Mouse (Mus musculus): ENCODE results near the gene Ubap1l. TPM values are rescaled to one million over a fixed set of nuclear protein-coding genes. Genes with fewer than 3 reads are reported as not detected.
A peak's percentile ranks its signal among the peaks of the same experiment; 100 is the strongest.

The Ubap1l gene
- polyA plus RNA-seq, 1 experiment from 2014 or later, result not detected

GRCm38 (mm10) chr9:65392638-65393364 lies 32.0 kb downstream of the Ubap1l start:
- Histone ChIP-seq H3K9ac (replicated peaks; ENCODE audit: low read length) (no peak overlapping the region), H3K4me3 (ENCODE audit: low read depth, low read length) (no peak overlapping the region), H3K4me2 (ENCODE audit: low read depth, low read length) (no peak overlapping the region), H3K4me1 (ENCODE audit: control insufficient read depth, insufficient read depth, low read length) (no peaks in the 10 kb centered on the region), H3K27me3 (ENCODE audit: control insufficient read depth, insufficient read depth, low read length) (peaks cover 25% of the 10 kb centered on the region), H3K36me3 (replicated peaks; ENCODE audit: control insufficient read depth, insufficient read depth, low read depth, low read length) (no peaks in the 10 kb centered on the region), H3K27ac (replicated peaks; ENCODE audit: low read depth, low read length) (no peak overlapping the region), H3K9me3 (replicated peaks; ENCODE audit: control insufficient read depth, low read length) (no peaks in the 10 kb centered on the region)
- 26% methylated on average over 6 of the region's 6 CpGs for WGBS
- DNase-seq (ENCODE audit: low spot score) (peak; percentile 80), ATAC-seq (replicated peaks; ENCODE audit: insufficient number of reproducible peaks, low FRiP score, low TSS enrichment, low read depth) (no peak)

DNA sequence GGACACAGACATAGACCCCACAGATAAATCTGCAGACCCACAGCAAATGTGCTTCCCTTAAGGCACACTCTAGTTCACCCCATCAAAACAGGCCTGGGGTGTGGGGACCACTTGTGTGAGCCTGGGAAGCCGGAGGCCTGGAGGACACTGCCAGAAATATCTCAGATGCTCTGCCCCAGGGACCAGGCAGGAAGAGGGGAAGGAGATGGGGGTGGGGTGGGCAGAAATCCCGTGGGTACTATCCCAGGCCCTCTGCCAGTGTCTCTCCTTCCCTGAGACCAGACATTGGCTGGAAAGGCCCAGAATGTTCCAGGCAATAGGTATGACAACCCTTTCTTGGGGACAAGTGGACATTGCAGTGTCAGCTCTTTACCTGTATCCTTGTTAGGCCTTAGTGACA lies 32.8 kb downstream of the Ubap1l start:
- Histone ChIP-seq H3K4me1 (ENCODE audit: control insufficient read depth, insufficient read depth, low read length) (no peaks in the 10 kb centered on the region), H3K4me3 (ENCODE audit: low read depth, low read length) (no peak overlapping the region), H3K9ac (replicated peaks; ENCODE audit: low read length) (no peak overlapping the region), H3K36me3 (replicated peaks; ENCODE audit: control insufficient read depth, insufficient read depth, low read depth, low read length) (no peaks in the 10 kb centered on the region), H3K27me3 (ENCODE audit: control insufficient read depth, insufficient read depth, low read length) (peaks cover 25% of the 10 kb centered on the region), H3K27ac (replicated peaks; ENCODE audit: low read depth, low read length) (no peak overlapping the region), H3K4me2 (ENCODE audit: low read depth, low read length) (no peak overlapping the region), H3K9me3 (replicated peaks; ENCODE audit: control insufficient read depth, low read length) (no peaks in the 10 kb centered on the region)
- DNase-seq (ENCODE audit: low spot score) (no peak), ATAC-seq (replicated peaks; ENCODE audit: insufficient number of reproducible peaks, low FRiP score, low TSS enrichment, low read depth) (no peak)
- WGBS, result 32% methylated on average over 2 of the region's 2 CpGs

DNA sequence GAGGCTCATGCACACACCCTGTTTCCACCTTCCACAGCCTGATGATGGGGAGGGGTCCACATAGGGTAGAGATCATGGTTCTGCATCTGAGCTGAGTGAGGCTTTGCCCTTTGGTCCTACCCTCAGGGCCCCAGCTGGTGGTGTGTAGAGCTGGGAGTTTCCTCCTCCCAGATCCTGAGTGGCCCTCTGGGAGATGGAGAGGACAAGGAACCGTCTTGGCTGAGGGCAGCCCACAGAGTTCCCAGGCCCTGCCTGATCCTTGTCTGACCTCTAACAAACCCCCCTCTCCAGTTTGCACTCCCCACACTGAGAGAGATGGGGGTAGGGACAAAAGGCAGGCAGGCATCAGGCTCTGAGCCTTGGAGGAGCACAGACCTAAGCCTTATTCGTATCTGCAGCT lies 33.5 kb downstream of the Ubap1l start:
- no peak overlapping the region for H3K4me2 ChIP-seq (ENCODE audit: low read depth, low read length)
- no peak overlapping the region for H3K9ac ChIP-seq (replicated peaks; ENCODE audit: low read length)
- H3K27me3 ChIP-seq (ENCODE audit: control insufficient read depth, insufficient read depth, low read length), result peaks cover 25% of the 10 kb centered on the region
- no peaks in the 10 kb centered on the region for H3K9me3 ChIP-seq (replicated peaks; ENCODE audit: control insufficient read depth, low read length)
- no peak overlapping the region for H3K4me3 ChIP-seq (ENCODE audit: low read depth, low read length)
- WGBS, result 61% methylated on average over 2 of the region's 2 CpGs
- H3K27ac ChIP-seq (replicated peaks; ENCODE audit: low read depth, low read length), result no peak overlapping the region
- H3K4me1 ChIP-seq (ENCODE audit: control insufficient read depth, insufficient read depth, low read length), result no peaks in the 10 kb centered on the region
- ATAC-seq (replicated peaks; ENCODE audit: insufficient number of reproducible peaks, low FRiP score, low TSS enrichment, low read depth) (no peak), DNase-seq (ENCODE audit: low spot score) (no peak)
- no peaks in the 10 kb centered on the region for H3K36me3 ChIP-seq (replicated peaks; ENCODE audit: control insufficient read depth, insufficient read depth, low read depth, low read length)

DNA sequence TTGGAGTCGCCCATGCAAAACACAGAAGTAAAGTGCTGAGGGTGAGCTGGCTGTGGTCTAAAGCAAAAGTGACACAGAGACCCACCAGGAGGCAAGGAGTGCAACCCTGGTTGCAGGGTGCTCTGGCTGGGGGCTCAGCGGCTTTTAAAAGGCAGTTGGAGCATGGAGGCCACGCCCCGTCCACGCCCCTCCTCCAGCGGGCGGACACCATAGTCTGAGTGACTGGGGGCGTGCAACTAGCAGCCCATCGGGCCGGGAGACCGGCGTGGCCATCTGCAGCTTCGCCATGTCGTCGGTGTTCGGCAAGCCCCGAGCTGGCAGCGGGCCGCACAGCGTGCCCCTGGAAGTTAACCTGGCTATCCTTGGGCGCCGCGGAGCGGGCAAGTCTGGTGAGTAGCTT lies 37.4 kb downstream of the Ubap1l start, which contains the start of gene Rasl12:
Gene Rasl12 (plus strand): TSS at position 228 of the 400 bp plus-strand sequence.
- under 1% methylated on average over 24 of the region's 24 CpGs for WGBS
- no peak within 1 kb of the TSS for H3K27ac ChIP-seq (replicated peaks; ENCODE audit: low read depth, low read length)
- H3K27me3 ChIP-seq (ENCODE audit: control insufficient read depth, insufficient read depth, low read length), result no peaks in the 10 kb centered on the region
- DNase-seq (ENCODE audit: low spot score) (peak; percentile 87), ATAC-seq (replicated peaks; ENCODE audit: insufficient number of reproducible peaks, low FRiP score, low TSS enrichment, low read depth) (peak; percentile 72; the same call in 1 of the 2 replicates)
- H3K4me2 ChIP-seq (ENCODE audit: low read depth, low read length), result peak within 1 kb of the TSS; percentile 80
- H3K36me3 ChIP-seq (replicated peaks; ENCODE audit: control insufficient read depth, insufficient read depth, low read depth, low read length), result no peaks in the 10 kb centered on the region
- H3K9me3 ChIP-seq (replicated peaks; ENCODE audit: control insufficient read depth, low read length), result no peaks in the 10 kb centered on the region
- H3K4me1 ChIP-seq (ENCODE audit: control insufficient read depth, insufficient read depth, low read length), result no peaks in the 10 kb centered on the region
- peak within 1 kb of the TSS; percentile 66 for H3K9ac ChIP-seq (replicated peaks; ENCODE audit: low read length)
- peak within 1 kb of the TSS; percentile 47 for H3K4me3 ChIP-seq (ENCODE audit: low read depth, low read length)

DNA sequence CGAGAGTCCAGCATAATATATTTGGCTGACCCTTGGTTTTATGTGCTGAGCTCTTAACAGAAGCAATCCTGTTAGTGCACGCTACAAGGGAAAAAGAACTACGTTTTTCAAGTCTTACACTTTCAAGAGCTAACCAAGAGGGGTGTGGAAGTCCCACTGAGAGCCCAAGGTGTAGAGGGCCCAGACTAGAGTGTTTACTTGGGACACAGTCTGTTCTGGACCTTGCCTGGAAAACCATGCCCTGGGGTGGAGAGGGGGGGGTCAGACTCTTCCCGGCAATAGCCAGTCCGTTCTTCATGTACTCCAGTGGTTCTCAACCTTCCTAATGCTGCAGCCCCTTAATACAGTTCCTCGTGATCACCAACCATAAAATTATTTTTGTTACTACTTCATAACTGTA lies 39.1 kb downstream of the Ubap1l start:
- Histone ChIP-seq H3K27ac (replicated peaks; ENCODE audit: low read depth, low read length) (no peak overlapping the region), H3K9ac (replicated peaks; ENCODE audit: low read length) (no peak overlapping the region), H3K9me3 (replicated peaks; ENCODE audit: control insufficient read depth, low read length) (no peaks in the 10 kb centered on the region), H3K4me3 (ENCODE audit: low read depth, low read length) (no peak overlapping the region), H3K4me1 (ENCODE audit: control insufficient read depth, insufficient read depth, low read length) (no peaks in the 10 kb centered on the region), H3K36me3 (replicated peaks; ENCODE audit: control insufficient read depth, insufficient read depth, low read depth, low read length) (no peaks in the 10 kb centered on the region), H3K4me2 (ENCODE audit: low read depth, low read length) (no peak overlapping the region), H3K27me3 (ENCODE audit: control insufficient read depth, insufficient read depth, low read length) (no peaks in the 10 kb centered on the region)
- ATAC-seq (replicated peaks; ENCODE audit: insufficient number of reproducible peaks, low FRiP score, low TSS enrichment, low read depth) (no peak), DNase-seq (ENCODE audit: low spot score) (no peak)
- WGBS, result 86% methylated on average over 6 of the region's 6 CpGs

DNA sequence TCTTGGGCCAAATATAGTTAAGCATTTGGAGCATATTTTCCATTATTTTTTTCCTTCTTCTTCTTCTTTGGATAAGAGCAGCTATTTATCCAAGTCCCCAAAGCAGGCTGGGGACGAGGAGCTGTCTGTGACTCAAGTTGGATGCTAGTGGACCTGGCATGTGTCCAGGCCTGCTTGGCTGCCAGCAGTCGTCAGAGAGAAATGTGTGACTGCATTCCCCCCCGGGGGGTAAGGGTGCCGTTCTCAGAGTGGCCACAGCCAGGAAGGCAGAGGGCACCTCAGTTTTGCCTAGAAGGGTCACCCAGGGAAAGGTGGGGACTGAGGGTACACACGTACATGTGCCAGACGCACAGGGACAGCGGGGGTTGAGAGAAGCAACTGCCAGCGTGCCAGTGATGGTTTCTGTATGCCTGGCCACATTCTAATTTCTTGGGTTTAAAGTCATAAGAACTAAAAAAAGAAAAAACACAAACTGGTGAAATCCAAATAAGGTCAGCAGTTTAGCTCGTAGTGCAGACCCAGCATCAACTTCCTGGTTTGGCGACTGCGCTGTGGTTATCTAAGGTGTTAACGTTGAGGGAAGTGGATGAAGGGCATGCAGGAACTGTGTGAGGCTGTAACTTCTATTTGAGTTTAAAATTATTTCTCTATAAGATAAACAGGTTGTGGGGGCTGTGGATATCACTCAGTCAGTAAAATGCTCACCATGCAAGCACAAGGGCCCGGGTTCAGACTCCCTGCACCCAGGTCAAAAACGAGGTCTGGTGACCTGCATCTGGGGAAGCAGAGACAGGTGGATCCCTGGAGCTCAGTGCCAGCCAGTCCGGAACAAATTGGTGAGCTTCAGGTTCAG lies 43.7 kb downstream of the Ubap1l start:
- H3K9me3 ChIP-seq (replicated peaks; ENCODE audit: control insufficient read depth, low read length), result no peaks in the 10 kb centered on the region
- H3K4me3 ChIP-seq (ENCODE audit: low read depth, low read length), result no peak overlapping the region
- no peaks in the 10 kb centered on the region for H3K27me3 ChIP-seq (ENCODE audit: control insufficient read depth, insufficient read depth, low read length)
- H3K9ac ChIP-seq (replicated peaks; ENCODE audit: low read length), result no peak overlapping the region
- no peaks in the 10 kb centered on the region for H3K4me1 ChIP-seq (ENCODE audit: control insufficient read depth, insufficient read depth, low read length)
- H3K4me2 ChIP-seq (ENCODE audit: low read depth, low read length), result no peak overlapping the region
- ATAC-seq (replicated peaks; ENCODE audit: insufficient number of reproducible peaks, low FRiP score, low TSS enrichment, low read depth) (no peak), DNase-seq (ENCODE audit: low spot score) (no peak)
- H3K36me3 ChIP-seq (replicated peaks; ENCODE audit: control insufficient read depth, insufficient read depth, low read depth, low read length), result no peaks in the 10 kb centered on the region
- H3K27ac ChIP-seq (replicated peaks; ENCODE audit: low read depth, low read length), result no peak overlapping the region
- 79% methylated on average over 15 of the region's 15 CpGs for WGBS

DNA sequence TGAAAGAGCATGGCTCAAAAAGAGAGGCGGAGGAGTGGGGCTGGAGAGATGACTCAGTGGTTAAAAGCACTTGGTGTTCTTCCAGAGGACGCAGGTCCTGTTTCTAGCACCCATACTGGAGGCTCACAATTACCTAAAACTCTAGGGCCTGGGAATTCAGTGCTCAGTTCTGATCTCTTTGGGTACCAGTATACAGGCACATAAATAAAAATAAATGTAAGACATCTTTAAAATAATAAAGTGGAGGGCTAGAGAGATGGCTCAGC lies 44.3 kb downstream of the Ubap1l start:
- Histone ChIP-seq H3K36me3 (replicated peaks; ENCODE audit: control insufficient read depth, insufficient read depth, low read depth, low read length) (no peaks in the 10 kb centered on the region), H3K4me3 (ENCODE audit: low read depth, low read length) (no peak overlapping the region), H3K9ac (replicated peaks; ENCODE audit: low read length) (no peak overlapping the region), H3K27me3 (ENCODE audit: control insufficient read depth, insufficient read depth, low read length) (no peaks in the 10 kb centered on the region), H3K4me2 (ENCODE audit: low read depth, low read length) (no peak overlapping the region), H3K27ac (replicated peaks; ENCODE audit: low read depth, low read length) (no peak overlapping the region), H3K4me1 (ENCODE audit: control insufficient read depth, insufficient read depth, low read length) (no peaks in the 10 kb centered on the region), H3K9me3 (replicated peaks; ENCODE audit: control insufficient read depth, low read length) (no peaks in the 10 kb centered on the region)
- ATAC-seq (replicated peaks; ENCODE audit: insufficient number of reproducible peaks, low FRiP score, low TSS enrichment, low read depth), result no peak
- no peak for DNase-seq (ENCODE audit: low spot score)
- 83% methylated on average over 2 of the region's 2 CpGs for WGBS

DNA sequence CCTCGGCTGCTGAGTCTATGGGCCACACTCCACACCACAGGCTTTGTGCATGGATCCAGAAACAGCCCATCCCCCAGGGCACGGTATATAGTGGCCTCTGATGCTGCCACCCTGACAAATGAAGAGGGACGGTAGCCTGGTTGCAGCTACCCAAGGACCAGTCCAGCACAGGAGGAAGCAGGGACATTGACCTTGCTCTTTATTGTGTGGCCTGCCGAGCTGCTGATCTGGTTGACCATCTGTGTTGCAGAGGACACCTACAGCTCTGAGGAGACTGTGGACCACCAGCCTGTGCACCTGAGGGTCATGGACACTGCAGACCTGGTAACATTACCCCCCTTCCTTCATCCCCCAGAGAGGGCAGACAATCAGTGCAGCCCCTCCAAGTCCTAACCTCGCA lies 46.5 kb downstream of the Ubap1l start:
- Histone ChIP-seq H3K27ac (replicated peaks; ENCODE audit: low read depth, low read length) (no peak overlapping the region), H3K36me3 (replicated peaks; ENCODE audit: control insufficient read depth, insufficient read depth, low read depth, low read length) (no peaks in the 10 kb centered on the region), H3K4me2 (ENCODE audit: low read depth, low read length) (no peak overlapping the region), H3K9me3 (replicated peaks; ENCODE audit: control insufficient read depth, low read length) (no peaks in the 10 kb centered on the region), H3K27me3 (ENCODE audit: control insufficient read depth, insufficient read depth, low read length) (no peaks in the 10 kb centered on the region), H3K4me3 (ENCODE audit: low read depth, low read length) (no peak overlapping the region), H3K4me1 (ENCODE audit: control insufficient read depth, insufficient read depth, low read length) (no peaks in the 10 kb centered on the region), H3K9ac (replicated peaks; ENCODE audit: low read length) (no peak overlapping the region)
- ATAC-seq (replicated peaks; ENCODE audit: insufficient number of reproducible peaks, low FRiP score, low TSS enrichment, low read depth), result no peak
- 75% methylated on average over 5 of the region's 5 CpGs for WGBS
- DNase-seq (ENCODE audit: low spot score), result no peak
